Mouse (Mus musculus) forebrain, embryonic 14.5 days (tissue): ENCODE data around the gene Mrpl14. TPM values are rescaled to one million over a fixed set of nuclear protein-coding genes. Genes with fewer than 3 reads are reported as not detected.

Source experiments
- ATAC-seq: fragments of 200-750 bp; cut with Nextera tagmentation; 2 replicates; pipeline ENCODE4 v1.8.0; 2017; ENCODE audit warnings: mild to moderate bottlenecking, moderate library complexity
- DNase-seq: peaks from one replicate; pipeline ENCODE4 v3.0.0-alpha.2; 2015; ENCODE audit warnings: low spot score
- H3K27ac ChIP-seq: fragments of 300-500 bp; sonication (generic); 2 replicates; pipeline ENCODE4 v1.5.1; 2014; ENCODE audit warnings: low read depth, mild to moderate bottlenecking, control low read depth, low read length, moderate library complexity
- H3K27me3 ChIP-seq: fragments of 300-500 bp; sonication (generic); replicated peaks from 2 replicates; pipeline ENCODE4 v1.6.1; 2014; ENCODE audit warnings: low read length, control low read depth, mixed read lengths; ENCODE audit not compliant: control insufficient read depth, insufficient read depth
- H3K36me3 ChIP-seq: fragments of 300-500 bp; sonication (generic); 2 replicates; pipeline ENCODE4 v1.6.1; 2014; ENCODE audit warnings: low read length, control low read depth; ENCODE audit not compliant: control insufficient read depth, insufficient read depth
- H3K4me1 ChIP-seq: fragments of 300-500 bp; sonication (generic); 2 replicates; pipeline ENCODE4 v1.6.1; 2014; ENCODE audit warnings: antibody characterized with exemption, low read length, control low read depth; ENCODE audit not compliant: control insufficient read depth, insufficient read depth
- H3K4me2 ChIP-seq: fragments of 300-500 bp; sonication (generic); 2 replicates; pipeline ENCODE4 v1.6.1; 2014; ENCODE audit warnings: mild to moderate bottlenecking, control low read depth, low read length
- H3K4me3 ChIP-seq: fragments of 300-500 bp; sonication (generic); 2 replicates; pipeline ENCODE4 v1.5.1; 2014; ENCODE audit warnings: low read depth, low read length, control low read depth
- H3K9ac ChIP-seq: fragments of 300-500 bp; sonication (generic); 2 replicates; pipeline ENCODE4 v1.6.1; 2014; ENCODE audit warnings: mild to moderate bottlenecking, low read length, control low read depth, moderate library complexity
- H3K9me3 ChIP-seq: fragments of 300-500 bp; sonication (generic); replicated peaks from 2 replicates; pipeline ENCODE4 v1.6.1; 2016; ENCODE audit warnings: low read length, control low read depth, mixed read lengths; ENCODE audit not compliant: control insufficient read depth
- WGBS: fragments of 180-500 bp; shearing (Covaris S2); extraction: QIAGEN DNeasy Blood & Tissue Kit; methylation state at CpG from one replicate; pipeline ENCODE4 v1.1.7; 2014; 5-methylcytosine and 5-hydroxymethylcytosine counted together
- polyA plus RNA-seq: library from polyadenylated mRNA; unstranded; fragments of >200 nt; fragmentation: Nextera tagmentation; extraction: Ambion mirVana; gene quantifications from 2 replicates; pipeline ENCODE4 v1.2.1, GENCODE M21; 2014

Gene Mrpl14
- polyA plus RNA-seq, 1 experiment from 2014 or later = 151 TPM

DNA sequence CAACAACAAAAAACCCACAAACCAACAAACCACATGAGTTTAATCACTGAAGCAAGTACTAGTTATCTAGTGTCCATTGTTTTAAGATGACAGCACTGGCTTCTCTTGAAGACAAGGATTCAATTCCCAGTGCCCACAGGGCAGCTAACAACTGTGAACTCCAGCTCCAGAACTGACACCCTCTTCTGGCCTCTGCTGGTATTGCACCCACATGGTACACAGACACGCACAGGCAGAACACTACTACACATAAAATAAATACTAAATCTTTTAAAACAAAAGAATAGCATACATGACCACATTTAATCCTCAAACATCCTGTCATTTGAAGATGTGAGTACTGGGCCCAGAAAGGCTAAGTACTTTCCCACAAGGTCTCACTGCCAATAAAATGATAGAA, 4.5 kb upstream of the Mrpl14 start:
- Histone ChIP-seq H3K4me3 (no peak overlapping the region), H3K9ac (no peak overlapping the region), H3K27ac (no peak overlapping the region), H3K4me1 (peaks cover 15% of the 10 kb centered on the region), H3K4me2 (no peak overlapping the region), H3K9me3 (no peaks in the 10 kb centered on the region), H3K36me3 (peaks cover 25% of the 10 kb centered on the region), H3K27me3 (no peaks in the 10 kb centered on the region)
- no peak for DNase-seq
- ATAC-seq = no peak
- 97% methylated on average over 1 of the region's 1 CpGs for WGBS

DNA sequence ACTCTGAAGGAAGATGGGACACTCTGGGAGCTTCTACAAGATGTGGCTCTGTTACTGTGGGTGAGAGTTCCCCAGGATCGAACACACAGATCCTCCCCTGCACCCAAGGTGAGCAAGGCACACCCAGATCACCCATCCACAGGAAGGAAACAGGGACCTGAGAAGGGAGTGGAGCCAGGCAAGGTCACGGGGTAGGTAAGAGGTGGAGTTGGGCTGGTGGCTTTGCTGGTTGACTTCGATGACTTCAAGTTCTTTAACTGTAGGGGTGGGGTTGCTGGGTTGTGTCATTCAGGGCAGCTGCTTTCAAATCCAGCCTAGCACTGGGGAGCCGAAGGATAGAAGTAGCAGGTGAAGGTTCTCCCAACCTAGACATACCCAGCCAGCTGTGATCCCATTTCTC, 3.3 kb upstream of the Mrpl14 start:
- Histone ChIP-seq H3K4me1 (peaks cover 28% of the 10 kb centered on the region), H3K27me3 (no peaks in the 10 kb centered on the region), H3K27ac (no peak overlapping the region), H3K9me3 (no peaks in the 10 kb centered on the region), H3K4me2 (no peak overlapping the region), H3K36me3 (peaks cover 13% of the 10 kb centered on the region), H3K4me3 (no peak overlapping the region), H3K9ac (no peak overlapping the region)
- ATAC-seq (no peak), DNase-seq (no peak)
- WGBS = 94% methylated on average over 4 of the region's 4 CpGs

DNA sequence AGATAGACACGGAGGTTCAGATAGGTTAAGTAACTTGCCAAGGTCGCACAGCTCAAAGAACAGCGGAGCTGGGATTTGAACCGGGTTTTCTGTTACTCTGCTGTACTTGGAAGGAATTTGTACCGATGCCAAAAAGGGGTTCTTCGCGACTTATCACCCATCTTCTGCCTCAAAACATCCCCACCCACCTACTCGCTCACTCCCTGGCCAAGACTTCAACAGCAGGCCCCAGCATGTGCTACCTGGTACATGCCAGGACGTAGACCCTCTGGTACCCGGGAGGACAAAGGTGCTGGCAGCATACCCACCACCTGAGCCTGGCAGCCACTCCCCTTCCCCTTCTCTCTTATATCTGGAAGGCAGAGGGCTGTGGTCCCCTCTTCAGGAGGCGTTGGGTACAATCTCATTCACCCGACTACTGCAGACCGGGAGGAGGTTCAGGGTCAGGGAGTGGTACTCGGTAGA, 1.4 kb upstream of the Mrpl14 start:
- peak; percentile 44 for DNase-seq
- Histone ChIP-seq H3K4me1 (peaks cover 28% of the 10 kb centered on the region), H3K27ac (peak overlapping the region; percentile 86)

DNA sequence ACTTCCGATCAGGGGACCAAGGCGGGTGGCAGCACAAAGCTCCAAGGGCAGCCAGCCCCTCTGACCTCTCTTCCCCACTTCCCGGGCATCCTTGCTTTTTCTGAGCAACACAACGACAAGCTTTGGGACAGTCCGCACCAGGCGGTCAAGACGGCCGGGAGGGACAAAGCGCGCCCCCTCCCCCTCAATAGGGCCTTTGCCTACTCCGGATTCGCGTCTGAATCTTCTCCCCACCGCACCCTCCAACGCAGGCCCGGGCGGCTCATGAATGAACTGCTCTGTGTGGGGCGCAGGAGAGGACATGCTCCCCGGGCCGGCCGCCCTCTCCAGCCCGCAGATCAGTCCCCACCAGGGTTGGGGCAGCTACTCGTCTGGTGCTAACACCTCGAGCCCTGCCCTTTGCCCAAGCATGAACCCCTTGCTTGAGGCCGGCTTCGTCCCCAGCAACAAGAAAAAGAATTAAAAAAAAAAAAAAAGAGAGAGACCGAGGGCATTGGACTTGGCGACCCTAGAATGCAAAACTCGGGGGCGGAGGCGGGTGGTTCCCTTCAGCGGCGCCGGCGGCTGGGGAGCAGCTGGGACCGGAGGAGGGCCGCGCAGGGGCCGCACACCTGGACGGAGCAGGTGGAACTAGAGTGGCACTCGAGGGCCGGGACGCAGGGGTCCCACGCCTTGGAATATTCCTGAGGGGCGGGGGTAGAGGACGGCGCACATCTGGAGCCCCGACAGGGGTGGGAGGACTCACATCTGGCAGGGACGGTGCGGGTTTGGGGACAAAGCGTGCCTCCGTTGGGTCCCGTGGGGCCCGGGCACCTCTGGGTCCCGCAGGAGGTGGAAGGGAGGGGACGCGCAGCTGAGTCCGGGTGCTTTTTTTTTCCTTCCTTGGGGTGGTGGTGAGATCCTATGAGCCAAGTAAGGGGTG, 690 bp upstream of the Mrpl14 start:
- H3K9ac ChIP-seq = peak overlapping the region; percentile 95
- no peaks in the 10 kb centered on the region for H3K9me3 ChIP-seq
- WGBS = under 1% methylated on average over 58 of the region's 58 CpGs
- H3K27me3 ChIP-seq = no peaks in the 10 kb centered on the region
- peak overlapping the region; percentile 96 for H3K4me3 ChIP-seq
- ATAC-seq = peak; percentile 47
- H3K4me1 ChIP-seq = peaks cover 28% of the 10 kb centered on the region
- peak overlapping the region; percentile 64 for H3K4me2 ChIP-seq
- DNase-seq = peak; percentile 56
- H3K27ac ChIP-seq = peak overlapping the region; percentile 86
- no peaks in the 10 kb centered on the region for H3K36me3 ChIP-seq

More for the DNA sequence above, 1.4 kb upstream of the Mrpl14 start:
- Histone ChIP-seq H3K4me2 (peak overlapping the region; percentile 64), H3K4me3 (peak overlapping the region; percentile 96), H3K9me3 (no peaks in the 10 kb centered on the region), H3K36me3 (no peaks in the 10 kb centered on the region), H3K9ac (peak overlapping the region; percentile 95), H3K27me3 (no peaks in the 10 kb centered on the region)
- peak; percentile 4; the same call in 1 of the 2 replicates for ATAC-seq
- 28% methylated on average over 14 of the region's 14 CpGs for WGBS

DNA sequence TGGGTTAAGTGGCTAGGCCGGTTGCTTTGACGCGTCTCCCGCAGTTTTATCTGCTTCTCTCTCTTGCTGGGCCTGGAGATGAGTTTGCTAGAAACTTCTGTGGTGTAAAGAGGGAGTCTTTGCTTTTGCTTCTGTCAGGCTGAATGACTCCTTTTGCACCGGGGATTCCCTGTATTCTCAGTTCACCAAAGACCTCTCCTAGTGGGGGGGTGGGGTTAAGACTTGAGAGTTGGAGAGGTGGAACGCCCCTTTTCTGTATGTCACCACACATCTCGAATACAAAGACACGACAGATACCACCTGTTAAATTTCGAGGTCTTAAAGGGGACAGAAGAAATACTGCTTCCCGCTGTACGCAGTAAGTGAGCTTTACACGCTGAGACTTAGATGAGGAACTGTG, 594 bp downstream of the Mrpl14 start, which contains the start of gene Tmem63b:
Gene Tmem63b, minus strand, starts transcription at position 190 of the 400 bp plus-strand sequence.
- ATAC-seq (peak; percentile 2; the same call in 1 of the 2 replicates), DNase-seq (peak; percentile 26)
- Histone ChIP-seq H3K9me3 (no peaks in the 10 kb centered on the region), H3K27ac (peak within 1 kb of the TSS; percentile 86), H3K4me3 (peak within 1 kb of the TSS; percentile 96), H3K27me3 (no peaks in the 10 kb centered on the region), H3K36me3 (no peaks in the 10 kb centered on the region), H3K4me2 (peak within 1 kb of the TSS; percentile 90), H3K4me1 (peaks cover 25% of the 10 kb centered on the region), H3K9ac (peak within 1 kb of the TSS; percentile 95)
- WGBS = 6% methylated on average over 12 of the region's 12 CpGs

DNA sequence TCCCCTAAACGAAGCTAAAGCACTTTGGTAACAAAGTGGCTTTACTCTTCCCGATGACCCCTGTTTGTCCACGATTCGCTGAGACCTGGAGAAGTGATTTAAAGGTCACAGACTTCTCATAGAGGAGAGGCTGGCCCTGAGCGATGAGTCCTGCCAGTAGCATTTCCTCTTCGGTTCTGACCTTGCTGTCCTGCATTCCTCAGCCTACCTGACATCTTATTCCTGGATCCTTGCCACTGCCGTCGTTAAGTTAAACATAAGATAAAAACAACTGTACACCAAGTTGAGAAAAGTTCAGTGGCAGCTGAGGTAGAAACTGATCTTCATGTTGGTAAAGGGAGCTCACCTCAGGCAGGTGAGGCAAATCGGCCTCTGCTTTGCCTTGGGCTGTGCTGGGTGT, 3.0 kb downstream of the Mrpl14 start:
- H3K4me3 ChIP-seq = no peak overlapping the region
- ATAC-seq = no peak
- H3K9me3 ChIP-seq = no peaks in the 10 kb centered on the region
- peaks cover 20% of the 10 kb centered on the region for H3K4me1 ChIP-seq
- no peak overlapping the region for H3K27ac ChIP-seq
- H3K9ac ChIP-seq = no peak overlapping the region
- no peaks in the 10 kb centered on the region for H3K36me3 ChIP-seq
- DNase-seq = no peak
- WGBS = 92% methylated on average over 9 of the region's 9 CpGs
- H3K27me3 ChIP-seq = no peaks in the 10 kb centered on the region
- H3K4me2 ChIP-seq = no peak overlapping the region

DNA sequence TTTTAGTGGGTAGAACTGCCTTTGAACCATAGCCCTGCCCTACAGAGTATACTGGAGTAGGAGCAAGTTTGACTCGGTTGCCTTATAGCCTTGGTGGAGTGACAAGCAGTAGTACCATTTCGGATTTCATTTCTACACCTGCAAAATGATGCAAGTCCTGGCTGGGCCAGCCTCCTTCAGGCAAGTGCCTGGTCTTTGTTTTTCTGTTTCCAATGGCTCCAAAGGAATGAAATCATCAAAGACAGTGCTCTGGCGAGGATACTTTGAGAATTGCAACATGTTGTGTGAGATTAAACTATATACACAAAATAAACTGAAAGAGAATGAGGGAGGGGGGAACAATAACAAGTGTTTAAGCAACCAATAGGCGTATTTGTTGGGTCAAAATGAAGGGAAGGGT, 3.9 kb downstream of the Mrpl14 start:
- peaks cover 14% of the 10 kb centered on the region for H3K4me1 ChIP-seq
- H3K27ac ChIP-seq = no peak overlapping the region
- no peak overlapping the region for H3K9ac ChIP-seq
- 87% methylated on average over 4 of the region's 4 CpGs for WGBS
- DNase-seq (no peak), ATAC-seq (no peak)
- H3K9me3 ChIP-seq = no peaks in the 10 kb centered on the region
- no peaks in the 10 kb centered on the region for H3K36me3 ChIP-seq
- no peak overlapping the region for H3K4me2 ChIP-seq
- H3K27me3 ChIP-seq = no peaks in the 10 kb centered on the region
- no peak overlapping the region for H3K4me3 ChIP-seq

DNA sequence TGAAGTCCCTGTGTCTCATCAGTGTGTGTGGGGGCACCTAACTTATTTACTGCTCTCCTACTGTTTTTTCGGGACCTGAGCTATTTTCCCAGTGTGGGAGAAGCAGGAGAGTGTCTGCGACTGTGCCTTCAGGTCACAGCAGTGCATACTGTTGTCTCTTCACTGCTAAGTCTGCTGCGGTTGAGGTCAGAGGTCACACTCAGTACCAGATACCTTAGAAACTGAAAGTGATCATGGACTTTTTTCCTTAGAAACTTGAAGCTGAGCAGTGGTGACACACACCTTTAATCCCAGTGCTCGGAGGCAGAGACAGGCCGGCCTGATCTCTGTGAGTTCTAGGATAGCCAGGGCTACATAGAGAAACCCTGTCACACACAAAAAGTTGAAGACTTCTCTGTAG, 6.0 kb downstream of the Mrpl14 start:
- ATAC-seq (no peak), DNase-seq (no peak)
- H3K27ac ChIP-seq = no peak overlapping the region
- no peak overlapping the region for H3K4me3 ChIP-seq
- H3K9me3 ChIP-seq = no peaks in the 10 kb centered on the region
- H3K9ac ChIP-seq = no peak overlapping the region
- H3K4me2 ChIP-seq = no peak overlapping the region
- WGBS = 88% methylated on average over 5 of the region's 5 CpGs
- H3K36me3 ChIP-seq = peaks cover 8% of the 10 kb centered on the region; the same call in 1 of the 2 replicates
- no peaks in the 10 kb centered on the region for H3K27me3 ChIP-seq
- H3K4me1 ChIP-seq = peaks cover 7% of the 10 kb centered on the region
